Mouse (Mus musculus) subcutaneous adipose tissue, adult 2 months (tissue): ENCODE data around the gene Cnga1. TPM values are rescaled to one million over a fixed set of nuclear protein-coding genes. Genes with fewer than 3 reads are reported as not detected.

Experiments
- polyA plus RNA-seq: library from polyadenylated mRNA; depleted of rRNA; stranded (reverse); fragments of >200 nt; gene quantifications from 2 replicates; pipeline ENCODE4 v1.2.3, GENCODE M21; 2012; ENCODE audit warnings: low replicate concordance; rRNA removed

Cnga1 gene
- not detected in 2 replicates for polyA plus RNA-seq

GRCm38 (mm10) chr5:72644175-72644574 lies at the start of gene Cnga1:
Gene Cnga1, minus strand, starts transcription at chr5:72644275.

DNA sequence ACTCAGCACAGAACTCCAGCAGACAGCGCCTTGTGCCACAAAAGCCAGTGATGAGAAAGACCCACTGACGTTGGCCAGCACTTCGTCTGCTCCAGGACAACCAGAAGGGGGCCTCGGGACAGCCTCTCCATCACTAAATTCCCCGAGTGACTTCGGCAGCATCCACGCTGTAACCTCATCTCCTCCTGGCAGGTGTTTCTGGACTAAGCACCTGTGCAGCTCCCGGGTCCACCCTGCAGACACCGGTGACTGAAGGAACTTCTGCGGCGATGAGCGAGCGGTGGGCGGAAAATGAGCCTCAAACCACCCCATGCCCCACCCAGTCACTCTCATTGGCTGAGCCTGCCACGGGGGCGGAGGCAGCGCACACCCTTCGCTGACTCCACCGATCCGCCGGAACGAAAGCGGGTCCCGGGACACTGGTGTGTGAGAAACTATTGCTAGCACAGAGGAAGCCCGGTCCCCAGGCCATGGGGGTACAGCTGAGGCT lies 3.4 kb upstream of the Cnga1 start, which contains the start of gene Nipal1:
Nipal1 (plus strand) TSS at position 378 of the 490 bp plus-strand sequence.

DNA sequence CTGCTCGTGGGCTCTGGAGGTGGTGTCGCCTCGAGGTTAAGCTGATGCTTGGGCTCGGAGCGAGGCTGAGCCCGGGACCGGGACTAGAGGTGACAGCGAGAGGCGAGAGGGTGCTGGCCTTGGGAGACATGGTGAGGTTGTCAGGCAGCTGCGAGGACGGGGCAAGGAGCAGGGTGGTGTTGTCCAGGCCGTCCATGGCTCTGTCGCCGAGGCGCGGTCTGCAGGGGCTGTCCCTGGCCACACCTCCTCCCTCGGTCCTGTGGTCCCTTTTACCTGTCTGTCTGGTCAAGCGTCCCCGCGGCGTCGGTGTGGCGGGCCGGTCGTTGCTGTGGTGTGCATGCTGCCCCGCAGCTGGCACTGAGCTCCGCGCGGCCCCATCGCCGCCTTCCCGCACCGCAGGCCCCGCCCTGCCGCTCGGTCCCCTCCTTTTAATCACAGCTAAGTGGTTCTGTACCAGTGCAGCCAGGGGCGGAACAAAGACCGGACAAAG lies 56.8 kb downstream of the Cnga1 start, which contains the start of gene Gm5868:
Gm5868 (minus strand) TSS at position 360 of the 490 bp plus-strand sequence.

GRCm38 (mm10) chr5:72580970-72581332 lies 63.1 kb downstream of the Cnga1 start, which contains the start of gene Zar1:
Gene Zar1, minus strand, starts transcription at chr5:72581254.

GRCm38 (mm10) chr5:72559544-72560049 lies 84.5 kb downstream of the Cnga1 start, which contains the start of gene Nfxl1:
Gene Nfxl1, minus strand, starts transcription at chr5:72559684.

Other genes with a start within 250 kb of the Cnga1 start
- gene Corin, start 139.8 kb downstream of the Cnga1 start, polyA plus RNA-seq: 0.04 TPM in 1 of 2 replicates, not detected in the other
- 4.3 and 11.8 TPM in 2 replicates for gene Nfxl1, start 84.6 kb downstream of the Cnga1 start, polyA plus RNA-seq
- 0.10 TPM in 1 of 2 replicates, not detected in the other for gene Zar1, start 63.0 kb downstream of the Cnga1 start, polyA plus RNA-seq
- 0.23 TPM in 1 of 2 replicates, not detected in the other for gene Gm5868, start 56.7 kb downstream of the Cnga1 start, polyA plus RNA-seq
- 0.11 and 0.54 TPM in 2 replicates for gene Nipal1, start 3.5 kb upstream of the Cnga1 start, polyA plus RNA-seq
- 0.26 and 0.60 TPM in 2 replicates for gene Txk, start 108.5 kb upstream of the Cnga1 start, polyA plus RNA-seq
- gene Tec, start 224.2 kb upstream of the Cnga1 start, polyA plus RNA-seq: 1.9 and 6.1 TPM in 2 replicates